Mouse (Mus musculus): ENCODE results near the gene Irs1. TPM values are rescaled to one million over a fixed set of nuclear protein-coding genes. Genes with fewer than 3 reads are reported as not detected.
A peak's percentile ranks its signal among the peaks of the same experiment; 100 is the strongest.

The Irs1 gene
- total RNA-seq, 4 experiments from 2014 or later, result 14.2 to 15.8 (median 14.9) TPM

- peak in 1 of 2 experiments; percentile 28 for DNase-seq (ENCODE audit: low spot score in 2 of 2)
Measured at GRCm38 (mm10) chr1:82289116-82289989, 1.9 kb downstream of the Irs1 start.

- no peak for DNase-seq (ENCODE audit: low spot score in 2 of 2)
Measured at GRCm38 (mm10) chr1:82288421-82288990, 2.7 kb downstream of the Irs1 start.

DNA sequence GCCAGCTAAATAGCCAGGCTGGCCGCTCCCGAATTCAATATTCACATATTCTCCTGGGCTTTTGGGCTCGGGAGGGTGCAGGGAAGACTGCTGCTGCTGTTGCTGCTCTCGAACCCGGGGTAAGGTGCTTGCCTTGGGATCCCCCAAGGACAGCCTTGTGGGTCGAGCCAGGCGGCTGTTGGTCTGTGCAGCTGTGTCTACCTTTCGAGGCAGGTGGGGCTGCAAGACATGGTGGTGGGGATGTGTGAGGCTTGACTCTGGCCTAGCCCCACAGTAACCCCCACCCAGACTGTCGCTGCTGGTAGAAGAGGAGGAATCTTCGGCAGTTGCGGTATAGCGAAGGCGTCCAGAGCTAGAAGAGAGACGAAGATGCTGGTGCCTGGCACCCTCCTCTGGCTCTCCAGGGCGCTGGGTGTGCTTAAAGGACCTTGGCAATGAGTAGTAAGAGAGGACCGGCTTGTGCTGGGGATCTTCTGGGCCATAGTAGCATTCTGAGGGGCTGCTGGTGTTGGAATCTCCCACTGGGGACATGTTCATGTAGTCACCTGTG is 3.4 kb downstream of the Irs1 start:
- no peak for DNase-seq (ENCODE audit: low spot score in 2 of 2)

DNA sequence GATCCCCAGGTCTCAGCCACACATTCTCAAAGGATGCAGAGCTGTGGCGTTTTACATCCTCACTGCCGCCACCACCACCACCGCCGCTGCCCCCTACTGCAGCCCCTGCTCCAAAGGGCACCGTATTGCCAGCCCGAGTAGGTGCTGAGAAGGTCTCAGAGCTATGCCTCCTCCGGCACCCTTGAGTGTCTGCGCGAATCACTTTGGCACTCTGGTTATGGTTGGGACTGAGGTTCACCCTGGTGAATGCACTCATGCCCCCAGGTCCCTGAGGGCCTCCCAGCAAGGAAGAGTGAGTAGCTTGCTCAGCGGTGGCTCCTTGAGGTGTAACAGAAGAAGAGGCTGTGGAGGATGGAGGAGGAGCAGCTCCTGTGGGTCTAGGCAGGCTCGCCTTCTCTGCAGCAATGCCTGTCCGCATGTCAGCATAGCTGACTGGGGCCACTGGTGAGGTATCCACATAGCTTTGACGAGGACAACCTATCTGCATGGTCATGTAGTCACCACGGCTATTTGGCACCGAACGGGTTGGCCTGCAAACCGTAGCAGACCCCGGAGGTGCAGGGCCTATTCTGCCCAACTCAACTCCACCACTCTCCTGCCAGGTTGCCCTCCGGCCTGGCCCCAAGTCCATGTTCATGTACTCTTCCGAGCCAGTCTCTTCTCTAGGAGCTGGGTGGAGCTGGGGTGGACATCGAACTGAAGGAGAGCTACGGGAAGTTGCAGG is 4.0 kb downstream of the Irs1 start:
- no peak for DNase-seq (ENCODE audit: low spot score in 2 of 2)

GRCm38 (mm10) chr1:82286190-82287051 is 4.8 kb downstream of the Irs1 start:
- no peak for DNase-seq (ENCODE audit: low spot score in 2 of 2)

GRCm38 (mm10) chr1:82285461-82286189 is 5.6 kb downstream of the Irs1 start:
- no peak for DNase-seq (ENCODE audit: low spot score in 2 of 2)

- DNase-seq (ENCODE audit: low spot score in 2 of 2), result no peak
Measured at GRCm38 (mm10) chr1:82284403-82284802, 6.8 kb downstream of the Irs1 start.

- no peak for DNase-seq (ENCODE audit: low spot score in 2 of 2)
Measured at GRCm38 (mm10) chr1:82283901-82284301, 7.3 kb downstream of the Irs1 start.

DNA sequence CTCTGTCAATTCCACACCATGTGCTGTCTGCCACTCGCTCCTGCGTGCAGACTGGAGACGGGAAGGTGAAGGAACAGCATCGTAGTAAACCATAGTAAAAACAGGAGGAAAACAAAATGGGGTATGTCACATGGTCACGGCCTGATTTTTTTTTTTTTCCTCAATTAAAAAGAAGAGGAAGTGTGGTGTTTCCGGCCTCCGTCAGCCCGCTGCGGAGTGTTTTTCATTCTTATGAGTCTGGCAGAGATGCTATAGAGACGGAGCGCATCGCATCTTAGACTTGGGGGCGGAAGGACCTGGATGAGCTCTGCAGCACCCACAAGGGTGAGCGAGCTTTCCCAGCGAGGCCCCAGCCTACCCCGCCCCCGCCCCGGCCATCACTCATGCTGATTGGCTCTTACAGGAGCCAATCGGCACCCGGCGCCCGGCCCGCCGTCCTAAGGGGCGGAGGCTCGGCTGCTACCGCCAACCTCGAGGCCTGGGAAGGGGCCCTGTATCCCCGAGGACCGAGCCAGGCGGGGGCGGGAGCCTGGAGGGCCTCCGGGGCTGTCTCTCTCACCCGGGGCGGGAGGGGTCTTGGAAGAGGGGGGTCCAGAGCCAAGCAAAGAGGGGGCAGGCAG is 8.1 kb downstream of the Irs1 start:
- peak; percentile 69 to 90 for DNase-seq (ENCODE audit: low spot score in 2 of 2)

DNA sequence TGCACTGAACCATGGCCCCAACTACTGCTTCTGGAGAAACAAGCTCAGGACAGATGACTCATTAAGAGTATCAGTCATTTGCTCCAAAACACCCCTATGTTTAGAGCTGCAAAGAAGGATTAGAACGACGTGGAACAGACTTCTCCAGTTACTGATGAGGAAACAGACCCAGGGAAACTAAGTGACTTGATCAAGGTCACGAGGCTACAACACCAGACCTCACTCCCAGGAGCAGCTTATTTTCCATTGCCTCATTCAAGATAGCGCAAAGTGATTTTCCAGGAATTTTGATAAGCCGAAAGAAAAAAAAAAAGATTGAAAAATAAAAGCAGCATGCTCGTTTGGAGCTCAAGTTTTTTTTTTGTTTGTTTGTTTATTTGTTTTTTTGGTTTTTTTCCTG is 9.4 kb downstream of the Irs1 start:
- no peak for DNase-seq (ENCODE audit: low spot score in 2 of 2)

- DNase-seq (ENCODE audit: low spot score in 2 of 2), result no peak
Measured at GRCm38 (mm10) chr1:82279768-82280167, 11.4 kb downstream of the Irs1 start.

DNA sequence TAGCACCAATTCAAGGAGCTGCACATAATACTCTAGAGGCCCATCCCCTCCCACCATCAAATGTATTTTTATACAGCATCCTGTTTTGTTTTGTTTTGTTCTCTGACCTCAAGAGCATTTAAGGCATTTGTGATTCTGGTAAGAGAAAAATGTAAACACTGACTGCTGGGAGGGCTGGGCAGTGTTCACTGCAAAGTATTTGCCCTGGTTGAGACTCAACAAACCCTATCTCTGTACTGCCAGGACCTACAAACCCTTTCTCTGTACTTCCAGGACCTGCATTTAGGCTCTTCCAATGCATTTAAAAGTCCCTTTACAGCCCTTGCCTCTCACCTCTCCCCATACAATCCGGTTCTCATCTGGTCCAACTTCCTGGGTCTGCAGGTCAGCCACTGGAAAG is 16.9 kb downstream of the Irs1 start:
- DNase-seq (ENCODE audit: low spot score in 2 of 2), result no peak

GRCm38 (mm10) chr1:82273529-82273928 is 17.7 kb downstream of the Irs1 start:
- no peak for DNase-seq (ENCODE audit: low spot score in 2 of 2)

DNA sequence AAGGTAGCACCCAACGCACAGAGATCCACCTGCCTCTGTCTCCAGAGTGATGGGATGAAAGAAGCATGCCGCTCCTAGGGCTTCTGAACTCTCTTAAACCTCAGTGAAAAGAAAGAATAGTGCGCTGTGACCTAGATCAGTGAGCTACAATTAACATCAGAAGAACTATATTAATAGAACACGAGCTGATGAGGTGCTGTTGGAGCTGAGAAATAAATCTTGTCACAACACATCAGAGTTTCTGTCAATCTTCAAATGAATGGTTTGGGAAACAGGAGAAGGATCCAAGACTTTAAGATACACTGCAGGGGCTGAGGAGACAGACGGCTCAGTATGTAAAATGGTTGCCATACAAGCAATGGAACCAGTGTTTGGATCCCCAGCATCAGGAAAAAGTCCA is 19.0 kb downstream of the Irs1 start:
- no peak for DNase-seq (ENCODE audit: low spot score in 2 of 2)

GRCm38 (mm10) chr1:82267547-82267946 is 23.7 kb downstream of the Irs1 start:
- DNase-seq (ENCODE audit: low spot score in 2 of 2), result no peak

- DNase-seq (ENCODE audit: low spot score in 2 of 2), result no peak
Measured at GRCm38 (mm10) chr1:82262331-82262730, 28.9 kb downstream of the Irs1 start.

DNA sequence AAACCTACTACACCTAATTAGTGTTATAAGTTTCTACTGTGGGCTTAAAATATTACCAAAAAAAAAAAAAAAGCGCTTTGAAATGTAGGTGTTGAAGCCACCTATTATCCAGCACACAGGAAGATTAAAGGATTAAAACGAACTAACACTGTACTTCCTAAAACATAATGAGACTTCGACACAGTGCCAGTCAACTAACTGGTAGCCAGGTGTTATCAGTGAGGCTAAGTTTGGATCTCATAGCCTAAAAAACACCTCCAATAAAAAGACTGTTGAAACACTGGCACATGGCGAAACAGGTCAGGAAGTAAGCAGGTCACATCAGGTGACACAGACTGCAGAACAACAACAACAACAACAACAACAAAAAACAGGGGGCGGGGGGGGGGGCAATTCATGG is 29.6 kb downstream of the Irs1 start:
- no peak for DNase-seq (ENCODE audit: low spot score in 2 of 2)

GRCm38 (mm10) chr1:82261053-82261618 is 30.1 kb downstream of the Irs1 start:
- peak in 1 of 2 experiments; percentile 45 for DNase-seq (ENCODE audit: low spot score in 2 of 2)

GRCm38 (mm10) chr1:82260055-82260454 is 31.2 kb downstream of the Irs1 start:
- DNase-seq (ENCODE audit: low spot score in 2 of 2), result no peak

- no peak for DNase-seq (ENCODE audit: low spot score in 2 of 2)
Measured at GRCm38 (mm10) chr1:82258331-82258730, 32.9 kb downstream of the Irs1 start.

Data from left cerebral cortex, adult 8-10 months (tissue).